Mouse (Mus musculus): ENCODE measurements around the gene Skint6. TPM values are rescaled to one million over a fixed set of nuclear protein-coding genes. Genes with fewer than 3 reads are reported as not detected.
"Not testable (repeated sequence)": the region's sequence is repeated elsewhere in the genome, so short reads cannot be mapped to it uniquely, and the experiment has no call there.

Gene Skint6
- polyA plus RNA-seq (2014; fragmentation: Nextera tagmentation; extraction: Ambion mirVana) = not detected in 2 replicates

- Histone ChIP-seq H3K9ac (ENCODE audit: low read depth, low read length) (no peak within 1 kb of the TSS), H3K4me1 (ENCODE audit: control insufficient read depth, insufficient read depth, low read length) (no peaks in the 10 kb centered on the region), H3K36me3 (ENCODE audit: control insufficient read depth, insufficient read depth, low read length) (no peaks in the 10 kb centered on the region), H3K27me3 (ENCODE audit: control insufficient read depth, insufficient read depth, low read length) (no peaks in the 10 kb centered on the region), H3K9me3 (ENCODE audit: control insufficient read depth, low read length) (no peaks in the 10 kb centered on the region; the same call in 1 of the 2 replicates), H3K27ac (ENCODE audit: low read depth, low read length) (no peak within 1 kb of the TSS), H3K4me2 (replicated peaks; ENCODE audit: low read depth, low read length) (no peak within 1 kb of the TSS), H3K4me3 (ENCODE audit: low read length) (no peak within 1 kb of the TSS)
- WGBS = 70% methylated on average over 2 of the region's 2 CpGs
- no peak for ATAC-seq (ENCODE audit: low FRiP score, low TSS enrichment)
Observed at GRCm38 (mm10) chr4:113286873-113287272, at the start of gene Skint6. TSS of gene Skint6 (minus strand) at chr4:113286973.

- Histone ChIP-seq H3K9ac (ENCODE audit: low read depth, low read length) (no peak overlapping the region), H3K9me3 (ENCODE audit: control insufficient read depth, low read length) (peaks cover 10% of the 10 kb centered on the region), H3K4me2 (replicated peaks; ENCODE audit: low read depth, low read length) (no peak overlapping the region), H3K27ac (ENCODE audit: low read depth, low read length) (no peak overlapping the region), H3K36me3 (ENCODE audit: control insufficient read depth, insufficient read depth, low read length) (no peaks in the 10 kb centered on the region), H3K27me3 (ENCODE audit: control insufficient read depth, insufficient read depth, low read length) (no peaks in the 10 kb centered on the region), H3K4me3 (ENCODE audit: low read length) (no peak overlapping the region), H3K4me1 (ENCODE audit: control insufficient read depth, insufficient read depth, low read length) (no peaks in the 10 kb centered on the region)
- 92% methylated on average over 1 of the region's 1 CpGs for WGBS
- no peak for ATAC-seq (ENCODE audit: low FRiP score, low TSS enrichment)
Observed at GRCm38 (mm10) chr4:113320911-113321310, 34.1 kb upstream of the Skint6 start.

- H3K27ac ChIP-seq (ENCODE audit: low read depth, low read length) = no peak overlapping the region
- H3K4me1 ChIP-seq (ENCODE audit: control insufficient read depth, insufficient read depth, low read length) = no peaks in the 10 kb centered on the region
- H3K9me3 ChIP-seq (ENCODE audit: control insufficient read depth, low read length) = peaks cover 3% of the 10 kb centered on the region; the same call in 1 of the 2 replicates
- H3K4me3 ChIP-seq (ENCODE audit: low read length) = no peak overlapping the region
- H3K36me3 ChIP-seq (ENCODE audit: control insufficient read depth, insufficient read depth, low read length) = no peaks in the 10 kb centered on the region
- H3K27me3 ChIP-seq (ENCODE audit: control insufficient read depth, insufficient read depth, low read length) = no peaks in the 10 kb centered on the region
- 70% methylated on average over 3 of the region's 3 CpGs for WGBS
- ATAC-seq (ENCODE audit: low FRiP score, low TSS enrichment) = no peak
- H3K4me2 ChIP-seq (replicated peaks; ENCODE audit: low read depth, low read length) = no peak overlapping the region
- no peak overlapping the region for H3K9ac ChIP-seq (ENCODE audit: low read depth, low read length)
Observed at GRCm38 (mm10) chr4:113301773-113302473, 15.2 kb upstream of the Skint6 start.

GRCm38 (mm10) chr4:113263363-113264060 lies 23.3 kb downstream of the Skint6 start:
- H3K4me2 ChIP-seq (replicated peaks; ENCODE audit: low read depth, low read length) = no peak overlapping the region
- H3K9me3 ChIP-seq (ENCODE audit: control insufficient read depth, low read length) = no peaks in the 10 kb centered on the region
- H3K27ac ChIP-seq (ENCODE audit: low read depth, low read length) = no peak overlapping the region
- no peak overlapping the region for H3K9ac ChIP-seq (ENCODE audit: low read depth, low read length)
- 95% methylated on average over 1 of the region's 1 CpGs for WGBS
- no peak for ATAC-seq (ENCODE audit: low FRiP score, low TSS enrichment)
- H3K36me3 ChIP-seq (ENCODE audit: control insufficient read depth, insufficient read depth, low read length) = no peaks in the 10 kb centered on the region
- H3K4me3 ChIP-seq (ENCODE audit: low read length) = no peak overlapping the region
- no peaks in the 10 kb centered on the region for H3K27me3 ChIP-seq (ENCODE audit: control insufficient read depth, insufficient read depth, low read length)
- no peaks in the 10 kb centered on the region for H3K4me1 ChIP-seq (ENCODE audit: control insufficient read depth, insufficient read depth, low read length)

GRCm38 (mm10) chr4:113245808-113246207 lies 41.0 kb downstream of the Skint6 start:
- Histone ChIP-seq H3K9ac (ENCODE audit: low read depth, low read length) (no peak overlapping the region), H3K27ac (ENCODE audit: low read depth, low read length) (no peak overlapping the region), H3K36me3 (ENCODE audit: control insufficient read depth, insufficient read depth, low read length) (no peaks in the 10 kb centered on the region), H3K9me3 (ENCODE audit: control insufficient read depth, low read length) (peaks cover 2% of the 10 kb centered on the region; the same call in 1 of the 2 replicates), H3K4me3 (ENCODE audit: low read length) (no peak overlapping the region), H3K27me3 (ENCODE audit: control insufficient read depth, insufficient read depth, low read length) (no peaks in the 10 kb centered on the region), H3K4me1 (ENCODE audit: control insufficient read depth, insufficient read depth, low read length) (no peaks in the 10 kb centered on the region), H3K4me2 (replicated peaks; ENCODE audit: low read depth, low read length) (no peak overlapping the region)
- no peak for ATAC-seq (ENCODE audit: low FRiP score, low TSS enrichment)

GRCm38 (mm10) chr4:113067621-113068020 lies 219.2 kb downstream of the Skint6 start:
- WGBS = 60% methylated on average over 3 of the region's 3 CpGs
- no peak overlapping the region for H3K9ac ChIP-seq (ENCODE audit: low read depth, low read length)
- no peaks in the 10 kb centered on the region for H3K4me1 ChIP-seq (ENCODE audit: control insufficient read depth, insufficient read depth, low read length)
- ATAC-seq (ENCODE audit: low FRiP score, low TSS enrichment) = no peak
- H3K27ac ChIP-seq (ENCODE audit: low read depth, low read length) = no peak overlapping the region
- H3K4me3 ChIP-seq (ENCODE audit: low read length) = no peak overlapping the region
- no peaks in the 10 kb centered on the region for H3K36me3 ChIP-seq (ENCODE audit: control insufficient read depth, insufficient read depth, low read length)
- H3K4me2 ChIP-seq (replicated peaks; ENCODE audit: low read depth, low read length) = no peak overlapping the region
- H3K9me3 ChIP-seq (ENCODE audit: control insufficient read depth, low read length) = peaks cover 2% of the 10 kb centered on the region; the same call in 1 of the 2 replicates
- no peaks in the 10 kb centered on the region for H3K27me3 ChIP-seq (ENCODE audit: control insufficient read depth, insufficient read depth, low read length)

- WGBS = 35% methylated on average over 21 of the region's 22 CpGs
- H3K9ac ChIP-seq (ENCODE audit: low read depth, low read length); H3K4me3 ChIP-seq (ENCODE audit: low read length); ATAC-seq (ENCODE audit: low FRiP score, low TSS enrichment); H3K27ac ChIP-seq (ENCODE audit: low read depth, low read length); H3K4me1 ChIP-seq (ENCODE audit: control insufficient read depth, insufficient read depth, low read length); H3K9me3 ChIP-seq (ENCODE audit: control insufficient read depth, low read length); H3K4me2 ChIP-seq (replicated peaks; ENCODE audit: low read depth, low read length); H3K36me3 ChIP-seq (ENCODE audit: control insufficient read depth, insufficient read depth, low read length); H3K27me3 ChIP-seq (ENCODE audit: control insufficient read depth, insufficient read depth, low read length): not testable (repeated sequence)
Observed at GRCm38 (mm10) chr4:112979160-112979559, 307.6 kb downstream of the Skint6 start.

GRCm38 (mm10) chr4:112790646-112791045 lies 496.1 kb downstream of the Skint6 start:
- Histone ChIP-seq H3K9ac (ENCODE audit: low read depth, low read length) (no peak overlapping the region), H3K27me3 (ENCODE audit: control insufficient read depth, insufficient read depth, low read length) (no peaks in the 10 kb centered on the region), H3K4me1 (ENCODE audit: control insufficient read depth, insufficient read depth, low read length) (no peaks in the 10 kb centered on the region), H3K27ac (ENCODE audit: low read depth, low read length) (no peak overlapping the region), H3K36me3 (ENCODE audit: control insufficient read depth, insufficient read depth, low read length) (no peaks in the 10 kb centered on the region), H3K4me2 (replicated peaks; ENCODE audit: low read depth, low read length) (no peak overlapping the region), H3K9me3 (ENCODE audit: control insufficient read depth, low read length) (peaks cover 10% of the 10 kb centered on the region; the same call in 1 of the 2 replicates), H3K4me3 (ENCODE audit: low read length) (no peak overlapping the region)
- ATAC-seq (ENCODE audit: low FRiP score, low TSS enrichment) = no peak
- 0% methylated on average over 1 of the region's 1 CpGs for WGBS

GRCm38 (mm10) chr4:112774766-112775165 lies 512.0 kb downstream of the Skint6 start, which contains the start of gene Skint10:
TSS of gene Skint10 (minus strand) at chr4:112774866.
- no peaks in the 10 kb centered on the region for H3K36me3 ChIP-seq (ENCODE audit: control insufficient read depth, insufficient read depth, low read length)
- no peak within 1 kb of the TSS for H3K4me3 ChIP-seq (ENCODE audit: low read length)
- no peaks in the 10 kb centered on the region for H3K27me3 ChIP-seq (ENCODE audit: control insufficient read depth, insufficient read depth, low read length)
- no peak within 1 kb of the TSS for H3K9ac ChIP-seq (ENCODE audit: low read depth, low read length)
- 83% methylated on average over 1 of the region's 1 CpGs for WGBS
- H3K4me2 ChIP-seq (replicated peaks; ENCODE audit: low read depth, low read length) = no peak within 1 kb of the TSS
- H3K27ac ChIP-seq (ENCODE audit: low read depth, low read length) = no peak within 1 kb of the TSS
- peaks cover 4% of the 10 kb centered on the region; the same call in 1 of the 2 replicates for H3K9me3 ChIP-seq (ENCODE audit: control insufficient read depth, low read length)
- no peak for ATAC-seq (ENCODE audit: low FRiP score, low TSS enrichment)
- H3K4me1 ChIP-seq (ENCODE audit: control insufficient read depth, insufficient read depth, low read length) = no peaks in the 10 kb centered on the region

Data from kidney, embryonic 14.5 days (tissue).